Mouse (Mus musculus) adrenal gland, adult 18-20 months (tissue): ENCODE measurements around the gene Zfhx3. TPM values are rescaled to one million over a fixed set of nuclear protein-coding genes. Genes with fewer than 3 reads are reported as not detected.

Experiments used
- DNase-seq, 2 experiments: peaks; one replicate each; pipeline ENCODE4 v3.0.0; 2021 to 2022; ENCODE audit warnings: low spot score in 2 of 2
- total RNA-seq, 2 experiments: library from RNA; stranded (reverse); gene quantifications; 1 replicate in 1 of 2; 2 replicates in 1 of 2; pipeline ENCODE4 v1.2.3; 2021

The Zfhx3 gene
- total RNA-seq, 2 experiments from 2014 or later = 36.9 to 38.6 TPM

GRCm38 (mm10) chr8:108631069-108631468 is 688.6 kb downstream of the Zfhx3 start:
- no peak for DNase-seq

DNA sequence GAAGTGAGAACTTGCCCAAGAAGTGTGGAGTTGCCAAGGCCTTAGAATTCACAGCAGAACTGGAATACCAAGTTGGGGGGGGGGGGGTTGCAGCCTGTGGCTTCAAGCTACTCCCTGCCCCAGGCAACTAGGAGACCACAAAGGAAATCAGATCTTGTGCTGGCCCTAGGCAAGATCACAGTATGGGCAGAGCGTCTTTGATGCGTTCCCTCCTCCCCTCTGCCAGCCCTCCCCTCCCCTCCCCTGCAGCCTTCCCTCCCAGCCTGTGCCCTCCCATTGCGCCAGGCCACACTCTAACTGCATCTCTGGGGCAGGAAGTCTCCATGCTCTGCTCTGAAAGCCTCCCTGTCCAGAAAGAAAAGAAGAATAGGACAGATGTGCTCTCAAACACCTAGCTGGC is 691.8 kb downstream of the Zfhx3 start:
- DNase-seq = no peak

- DNase-seq = no peak
Observed at GRCm38 (mm10) chr8:108637887-108638286, 695.4 kb downstream of the Zfhx3 start.

GRCm38 (mm10) chr8:108645660-108646059 is 703.2 kb downstream of the Zfhx3 start:
- no peak for DNase-seq

DNA sequence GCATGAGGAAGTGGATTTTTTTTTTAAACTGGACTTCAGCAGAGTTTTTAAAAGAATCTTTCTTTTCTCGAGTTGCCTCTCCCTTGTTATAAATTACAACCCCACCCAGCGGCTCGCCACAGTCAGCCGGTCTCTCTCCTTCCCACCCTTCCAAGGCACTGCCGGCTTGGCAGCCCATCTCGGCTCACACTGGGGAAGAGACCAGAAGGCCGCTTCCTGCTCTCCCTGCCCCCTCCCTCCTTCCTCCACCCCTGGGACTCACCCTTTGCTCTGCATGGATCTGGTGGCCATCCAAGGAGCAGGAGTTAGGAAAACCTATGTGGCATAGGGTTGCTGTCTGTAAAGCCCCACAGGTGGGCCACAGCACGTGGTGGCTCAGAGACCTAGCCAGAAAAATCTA is 705.1 kb downstream of the Zfhx3 start:
- DNase-seq = peak; percentile 21 to 43

DNA sequence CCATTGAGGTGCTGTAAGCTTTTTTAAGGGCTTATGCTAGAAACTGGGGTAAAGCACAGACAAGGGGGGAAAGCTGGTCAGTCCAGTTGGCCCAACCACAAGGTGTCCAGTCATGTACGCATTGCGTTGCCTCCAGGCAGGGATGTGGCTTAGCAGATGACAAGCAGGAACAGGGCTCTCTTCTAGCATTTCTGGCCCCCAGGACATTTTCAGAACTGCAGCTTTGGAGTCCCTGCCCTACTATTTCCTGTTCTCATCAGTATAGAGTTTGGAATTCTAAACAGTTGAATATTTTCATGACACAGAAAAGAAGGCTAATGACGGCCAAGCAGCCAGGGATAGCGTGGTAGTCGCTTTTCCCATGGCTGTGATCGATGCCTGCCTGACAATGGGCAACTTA is 706.5 kb downstream of the Zfhx3 start:
- DNase-seq = no peak

GRCm38 (mm10) chr8:108650837-108651236 is 708.4 kb downstream of the Zfhx3 start:
- DNase-seq = peak in 1 of 2 experiments; percentile 13

- DNase-seq = no peak
Observed at GRCm38 (mm10) chr8:108661486-108662093, 719.1 kb downstream of the Zfhx3 start.

GRCm38 (mm10) chr8:108662766-108663165 is 720.3 kb downstream of the Zfhx3 start:
- DNase-seq = no peak

DNA sequence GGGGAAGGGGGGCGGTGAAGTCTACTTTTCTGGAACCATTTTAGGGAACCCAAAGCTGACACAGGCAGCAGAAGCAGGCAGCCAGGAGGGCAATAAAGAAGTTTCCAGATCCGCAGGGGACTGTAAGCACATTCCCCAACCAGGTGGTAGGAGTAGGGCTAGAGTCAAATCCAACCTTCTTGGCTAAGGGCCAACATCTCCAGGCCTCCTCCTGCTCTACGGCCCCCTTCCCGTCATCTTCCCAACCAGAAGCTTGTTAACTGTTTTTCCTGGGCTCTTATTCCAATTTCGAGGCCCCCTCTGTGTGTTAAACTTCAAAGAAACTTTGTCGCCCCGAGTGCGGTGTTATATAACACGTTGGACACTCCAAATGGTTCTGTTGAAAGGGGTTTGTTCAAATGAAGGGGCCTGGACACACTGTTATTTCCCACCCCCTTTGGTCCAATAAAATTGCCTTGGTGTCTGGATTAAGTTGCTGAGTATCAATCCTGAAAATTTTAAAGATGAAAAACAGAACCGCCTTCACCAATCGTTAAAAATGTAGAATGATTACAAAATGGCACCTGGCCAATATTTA is 729.6 kb downstream of the Zfhx3 start:
- DNase-seq = no peak

DNA sequence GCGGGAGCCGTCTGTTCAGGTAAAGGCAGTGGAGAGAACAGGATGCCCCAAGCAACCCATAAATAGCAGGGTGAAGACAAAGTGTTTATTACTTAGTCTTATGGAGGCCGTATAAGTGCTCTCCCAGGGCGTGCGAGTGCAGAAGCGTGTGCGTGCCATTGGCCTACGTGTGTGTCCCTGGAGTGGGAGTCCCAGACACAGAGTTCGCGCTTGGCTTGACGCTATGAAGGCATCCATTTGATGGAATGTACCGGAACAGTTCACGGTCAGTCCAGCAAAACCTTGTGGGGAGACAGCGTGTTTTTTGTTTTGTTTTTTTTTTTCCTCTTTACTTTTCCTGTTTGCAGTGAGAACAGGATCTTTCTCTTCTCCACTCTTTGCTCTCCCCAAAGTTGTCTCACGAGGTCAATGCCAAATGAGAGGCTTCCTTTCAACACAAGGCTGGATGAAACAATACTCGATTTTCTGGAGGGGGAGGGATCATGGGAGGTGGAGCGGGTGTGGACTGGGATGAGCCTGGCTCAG is 732.6 kb downstream of the Zfhx3 start:
- peak in 1 of 2 experiments; percentile 15 for DNase-seq

GRCm38 (mm10) chr8:108689694-108690093 is 747.2 kb downstream of the Zfhx3 start:
- DNase-seq = no peak

DNA sequence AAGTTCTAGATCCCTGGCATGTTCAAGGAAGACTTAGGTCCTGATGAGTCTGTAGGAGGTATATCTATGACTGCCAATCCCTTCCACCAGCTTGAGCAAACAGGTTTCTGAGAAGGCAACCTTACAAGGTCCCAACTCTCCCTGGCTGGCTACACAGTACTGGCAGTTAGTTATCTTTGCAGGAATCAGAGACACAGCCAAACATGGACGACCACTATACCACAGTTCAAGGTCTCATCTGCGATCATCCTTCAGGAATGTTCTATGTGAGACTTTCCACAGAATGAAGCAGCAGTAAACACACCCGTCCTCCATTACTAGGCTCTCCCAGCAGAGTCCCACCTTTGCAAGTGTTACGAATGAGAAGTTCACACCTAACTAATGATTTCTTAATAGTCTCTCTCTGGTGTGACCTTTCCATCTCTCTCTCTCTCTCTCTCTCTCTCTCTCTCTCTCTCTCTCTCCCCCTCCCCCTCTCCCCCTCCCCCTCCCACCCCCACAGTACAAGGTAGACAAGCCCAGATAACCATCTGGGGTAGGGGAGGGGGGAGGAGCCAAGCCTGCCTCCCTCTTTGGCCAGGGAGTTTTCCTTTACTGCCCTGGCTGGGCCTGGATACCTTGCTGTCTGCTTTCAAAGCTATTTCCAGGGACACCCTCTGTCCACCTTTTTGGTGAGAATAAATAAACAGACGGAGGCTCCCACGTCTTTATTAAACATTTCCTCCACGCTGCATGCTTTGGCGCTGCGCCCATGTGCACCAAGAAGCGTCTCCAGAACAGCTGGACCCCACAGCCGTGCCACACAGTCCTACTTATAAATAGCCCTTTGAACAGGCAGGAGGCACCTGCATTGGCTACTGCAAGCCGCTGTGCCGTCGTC is 748.4 kb downstream of the Zfhx3 start:
- DNase-seq = peak in 1 of 2 experiments; percentile 29

DNA sequence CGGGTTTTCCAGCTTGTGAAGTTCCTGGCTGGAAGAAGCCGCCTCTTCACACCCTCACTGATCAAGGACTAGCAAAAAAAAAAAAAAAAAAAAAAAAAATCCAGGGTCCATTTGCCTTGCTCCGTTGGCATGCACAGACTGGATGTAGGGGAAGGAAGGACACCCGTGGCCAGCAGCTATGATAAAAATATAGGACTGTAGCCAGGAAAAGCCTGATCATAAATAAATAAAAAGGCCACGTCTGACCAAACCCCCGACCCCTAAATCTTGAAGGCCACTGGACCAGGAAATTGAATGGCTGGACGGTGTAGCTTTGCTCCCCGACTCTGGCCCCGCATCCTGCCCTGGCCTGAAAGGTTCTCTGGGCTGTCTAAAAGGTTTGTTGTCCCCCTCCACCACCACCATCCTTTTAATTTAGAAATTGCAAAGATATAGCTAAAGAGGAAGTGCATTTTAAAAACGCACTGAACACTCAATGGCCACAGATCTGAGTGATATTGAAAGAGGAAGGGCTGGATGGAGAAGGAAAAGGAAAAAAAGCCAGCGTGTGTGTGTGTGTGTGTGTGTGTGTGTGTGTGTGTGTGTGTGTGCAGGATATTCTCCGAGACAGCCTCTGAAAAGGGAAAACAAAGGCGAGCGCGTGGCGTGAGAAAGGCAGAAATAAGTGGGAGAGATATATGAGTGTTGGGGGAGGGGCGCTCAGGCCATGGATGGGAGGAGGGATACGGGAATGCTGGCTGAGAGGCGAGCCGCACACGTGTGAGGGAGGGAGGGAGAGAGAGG is 749.2 kb downstream of the Zfhx3 start:
- DNase-seq = peak in 1 of 2 experiments; percentile 52

DNA sequence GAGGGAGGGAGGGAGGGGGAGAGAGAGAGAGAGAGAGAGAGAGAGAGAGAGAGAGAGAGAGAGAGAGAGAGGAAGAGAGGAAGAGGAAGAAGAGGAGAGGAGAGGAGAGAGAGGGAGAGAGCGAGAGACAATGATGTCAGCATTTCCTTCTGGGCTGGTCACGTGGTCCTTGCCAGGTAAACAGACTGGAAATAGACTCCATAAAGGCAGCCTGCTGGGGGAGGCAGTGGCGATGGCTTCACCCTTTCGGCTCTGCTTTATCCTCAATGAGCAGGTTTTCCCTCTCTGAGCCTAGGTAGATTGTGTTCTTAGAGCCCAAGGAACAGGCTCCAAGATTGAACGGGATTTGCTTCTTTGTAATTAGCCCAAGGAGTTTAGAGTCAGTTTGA is 749.8 kb downstream of the Zfhx3 start:
- DNase-seq = peak in 1 of 2 experiments; percentile 40

GRCm38 (mm10) chr8:108692669-108693665 is 750.5 kb downstream of the Zfhx3 start:
- no peak for DNase-seq

GRCm38 (mm10) chr8:108693841-108694240 is 751.4 kb downstream of the Zfhx3 start:
- no peak for DNase-seq

GRCm38 (mm10) chr8:108694516-108694915 is 752.1 kb downstream of the Zfhx3 start:
- no peak for DNase-seq

DNA sequence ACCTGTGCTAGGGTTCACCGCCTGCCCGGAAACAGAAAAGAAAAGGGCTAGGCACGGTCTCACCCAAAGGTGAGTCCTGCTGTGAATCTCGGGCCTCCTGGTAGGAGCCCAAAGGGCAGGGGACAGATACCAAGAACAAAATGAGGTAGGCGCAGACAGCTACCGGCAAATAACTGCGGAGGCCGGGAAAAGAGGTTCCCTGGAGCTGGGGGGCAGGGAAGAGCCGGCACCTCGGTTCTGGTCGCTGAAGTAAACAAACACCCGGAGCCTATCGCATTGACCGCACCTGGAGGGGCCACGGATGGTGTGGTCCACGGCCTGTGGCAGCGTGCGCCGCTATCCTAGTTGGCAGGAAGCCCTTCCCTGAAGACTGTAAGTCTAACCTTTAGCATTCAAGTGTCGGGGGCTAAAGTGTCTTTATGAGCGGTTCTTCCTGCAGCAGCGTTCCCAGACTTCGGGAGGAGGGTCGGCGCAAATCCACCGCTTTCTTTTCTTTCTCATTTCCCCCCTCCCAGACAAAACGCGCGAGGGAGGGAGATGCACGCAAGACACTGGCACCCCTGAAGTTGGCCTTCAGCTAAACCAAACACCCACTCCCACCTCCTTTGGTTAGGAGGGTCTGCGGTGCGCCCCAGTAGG is 752.9 kb downstream of the Zfhx3 start:
- DNase-seq = peak in 1 of 2 experiments; percentile 39
